Mouse (Mus musculus) layer of hippocampus, adult 2 months (tissue): ENCODE measurements around the gene Smpd3. TPM values are rescaled to one million over a fixed set of nuclear protein-coding genes. Genes with fewer than 3 reads are reported as not detected.

Source experiments
- DNase-seq, 2 experiments: peaks; one replicate each; pipeline ENCODE4 v3.0.0; 2022; ENCODE audit warnings: low spot score in 2 of 2
- H3K27ac ChIP-seq: fragments of 200-600 bp; 2 replicates; pipeline ENCODE4 v1.8.1; 2022
- H3K4me3 ChIP-seq: fragments of 200-600 bp; 2 replicates; pipeline ENCODE4 v1.8.1; 2022; ENCODE audit warnings: mild to moderate bottlenecking
- CTCF ChIP-seq: fragments of 200-600 bp; conservative IDR thresholded peaks from 2 replicates; pipeline ENCODE4 v1.8.1; 2022; ENCODE audit warnings: antibody characterized with exemption, mild to moderate bottlenecking, moderate library complexity
- total RNA-seq, 2 experiments: library from RNA; stranded (reverse); gene quantifications; 2 replicates each; pipeline ENCODE4 v1.2.3; 2021

The Smpd3 gene
- total RNA-seq, 2 experiments from 2014 or later: 74.2 to 75.8 TPM

- peak; percentile 42 to 61 for DNase-seq
- peak overlapping the region; percentile 80 for H3K27ac ChIP-seq
- TF ChIP-seq CTCF: no peak
- no peak overlapping the region for H3K4me3 ChIP-seq
These were observed 36.8 kb downstream of the Smpd3 start for GRCm38 (mm10) chr8:106300739-106301715.

- TF ChIP-seq CTCF: peak; percentile 53
- DNase-seq: no peak
These were observed 38.1 kb downstream of the Smpd3 start for GRCm38 (mm10) chr8:106299686-106300085.

GRCm38 (mm10) chr8:106298846-106299245, 38.9 kb downstream of the Smpd3 start:
- Histone ChIP-seq H3K27ac (peak overlapping the region; percentile 56), H3K4me3 (no peak overlapping the region)
- no peak for TF ChIP-seq CTCF
- DNase-seq: no peak

More at GRCm38 (mm10) chr8:106299686-106300085, 38.1 kb downstream of the Smpd3 start:
- Histone ChIP-seq H3K4me3 (no peak overlapping the region), H3K27ac (no peak overlapping the region)

GRCm38 (mm10) chr8:106298261-106298660, 39.5 kb downstream of the Smpd3 start:
- H3K27ac ChIP-seq: peak overlapping the region; percentile 56; the same call in 1 of the 2 replicates
- H3K4me3 ChIP-seq: no peak overlapping the region
- no peak for TF ChIP-seq CTCF
- DNase-seq: no peak

- no peak for DNase-seq
- no peak overlapping the region for H3K4me3 ChIP-seq
- TF ChIP-seq CTCF: no peak
- H3K27ac ChIP-seq: no peak overlapping the region
These were observed 45.0 kb downstream of the Smpd3 start for GRCm38 (mm10) chr8:106292484-106293396.

- DNase-seq: no peak
- no peak for TF ChIP-seq CTCF
- H3K4me3 ChIP-seq: no peak overlapping the region
- peak overlapping the region; percentile 79 for H3K27ac ChIP-seq
These were observed 48.3 kb downstream of the Smpd3 start for GRCm38 (mm10) chr8:106289464-106289863.

- TF ChIP-seq CTCF: no peak
- Histone ChIP-seq H3K27ac (peak overlapping the region; percentile 79), H3K4me3 (no peak overlapping the region)
These were observed 49.1 kb downstream of the Smpd3 start for GRCm38 (mm10) chr8:106288732-106289131.

GRCm38 (mm10) chr8:106287445-106287844, 50.3 kb downstream of the Smpd3 start:
- Histone ChIP-seq H3K27ac (peak overlapping the region; percentile 82), H3K4me3 (no peak overlapping the region)
- no peak for TF ChIP-seq CTCF
- DNase-seq: no peak

More at GRCm38 (mm10) chr8:106288732-106289131, 49.1 kb downstream of the Smpd3 start:
- DNase-seq: no peak

- no peak overlapping the region for H3K4me3 ChIP-seq
- no peak for DNase-seq
- TF ChIP-seq CTCF: no peak
- H3K27ac ChIP-seq: no peak overlapping the region
These were observed 56.9 kb downstream of the Smpd3 start for GRCm38 (mm10) chr8:106280844-106281243.

- no peak for DNase-seq
- no peak overlapping the region for H3K4me3 ChIP-seq
- H3K27ac ChIP-seq: no peak overlapping the region
- no peak for TF ChIP-seq CTCF
These were observed 57.6 kb downstream of the Smpd3 start for GRCm38 (mm10) chr8:106280154-106280553.

GRCm38 (mm10) chr8:106278367-106279042, 59.3 kb downstream of the Smpd3 start:
- no peak for TF ChIP-seq CTCF
- Histone ChIP-seq H3K27ac (no peak overlapping the region), H3K4me3 (no peak overlapping the region)
- no peak for DNase-seq

- H3K27ac ChIP-seq: no peak overlapping the region
- H3K4me3 ChIP-seq: no peak overlapping the region
- no peak for TF ChIP-seq CTCF
- DNase-seq: no peak
These were observed 61.0 kb downstream of the Smpd3 start for GRCm38 (mm10) chr8:106276709-106277317.
